Mouse (Mus musculus): ENCODE results near the gene Olfr728. TPM values are rescaled to one million over a fixed set of nuclear protein-coding genes. Genes with fewer than 3 reads are reported as not detected.

Olfr728 gene
- polyA plus RNA-seq (2012; fragmentation: generic; extraction: Trizol): not detected

DNA sequence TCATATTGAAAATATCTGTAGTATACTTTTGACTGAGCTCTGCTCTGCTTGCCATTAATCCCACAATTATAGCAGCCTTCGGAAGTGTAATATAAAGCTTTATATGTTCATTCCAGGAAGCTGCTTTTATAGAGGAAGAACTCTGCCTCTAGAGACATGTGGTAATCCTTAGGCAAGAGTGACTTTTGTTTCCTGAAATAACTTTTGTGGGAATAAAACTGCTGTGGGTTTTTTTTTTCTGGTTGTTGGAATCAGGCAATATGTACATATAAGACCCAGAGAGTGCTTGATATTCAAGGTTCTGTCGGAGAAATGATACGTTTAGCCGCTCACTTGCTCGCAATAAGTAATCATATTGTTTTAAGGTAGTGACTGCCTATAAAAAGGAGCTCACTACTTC is at the start of gene Olfr728:
Olfr728 (minus strand) TSS at position 101 of the 400 bp plus-strand sequence.

DNA sequence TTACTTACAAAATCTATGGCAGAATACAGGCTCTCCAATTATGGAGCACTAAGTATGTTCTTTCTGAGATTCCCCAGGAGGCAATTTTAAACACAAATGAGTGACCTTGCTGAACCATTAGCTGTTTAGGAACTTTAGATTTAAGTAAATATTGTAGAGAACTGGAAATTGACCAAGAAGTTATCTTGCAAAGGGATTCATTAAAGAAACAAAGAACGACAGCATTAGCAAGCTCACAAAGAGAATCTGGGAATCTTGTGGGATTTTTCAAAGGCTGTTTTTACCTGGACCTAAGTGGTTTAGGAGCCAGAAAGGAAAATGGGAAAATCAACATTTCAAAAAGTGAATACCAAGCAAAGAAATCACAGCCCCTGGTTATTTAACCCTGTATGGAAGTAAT is 45.6 kb upstream of the Olfr728 start, which contains the start of gene Olfr730:
Olfr730 (minus strand) TSS at position 101 of the 400 bp plus-strand sequence.

DNA sequence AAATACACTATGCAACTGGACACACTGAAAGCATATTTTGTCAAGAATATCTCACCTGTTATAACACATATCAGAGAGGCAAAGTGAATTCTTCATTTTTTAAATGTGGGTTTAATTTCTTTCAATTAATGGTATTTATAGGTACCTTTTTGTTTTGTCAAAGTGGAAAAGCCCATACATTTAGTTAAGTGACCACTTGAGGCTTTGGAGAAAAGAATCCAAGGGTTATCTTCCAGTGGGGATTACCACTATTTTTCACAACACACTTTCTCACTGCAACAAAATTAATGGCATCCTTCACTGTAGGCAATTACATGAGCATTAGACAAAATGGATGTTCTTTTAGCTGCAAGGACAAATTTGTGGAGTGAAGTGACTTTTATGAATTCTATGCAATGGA is 10.3 kb upstream of the Olfr728 start, which contains the start of gene Olfr729:
Olfr729 (minus strand) TSS at position 101 of the 400 bp plus-strand sequence.

DNA sequence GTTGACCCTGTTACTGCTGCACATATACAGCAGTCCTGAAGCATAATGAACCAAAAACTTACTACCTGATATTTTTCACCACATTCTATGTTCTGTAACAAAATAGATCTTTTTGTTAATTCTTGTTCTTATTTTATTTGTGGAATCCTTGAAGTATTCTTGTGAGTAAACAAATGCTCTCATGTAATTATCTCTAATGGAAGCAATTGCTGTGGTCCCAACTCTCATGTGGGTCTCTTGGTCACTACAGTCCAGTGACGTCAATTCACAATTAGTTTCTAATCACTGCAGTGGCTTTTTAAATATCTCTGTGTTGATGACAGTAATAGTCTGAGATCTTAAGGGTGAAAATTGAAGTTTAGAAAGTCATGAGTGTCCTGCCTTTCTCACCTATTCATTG is 19.6 kb downstream of the Olfr728 start, which contains the start of gene Olfr727:
Olfr727 (plus strand) TSS at position 301 of the 400 bp plus-strand sequence.

DNA sequence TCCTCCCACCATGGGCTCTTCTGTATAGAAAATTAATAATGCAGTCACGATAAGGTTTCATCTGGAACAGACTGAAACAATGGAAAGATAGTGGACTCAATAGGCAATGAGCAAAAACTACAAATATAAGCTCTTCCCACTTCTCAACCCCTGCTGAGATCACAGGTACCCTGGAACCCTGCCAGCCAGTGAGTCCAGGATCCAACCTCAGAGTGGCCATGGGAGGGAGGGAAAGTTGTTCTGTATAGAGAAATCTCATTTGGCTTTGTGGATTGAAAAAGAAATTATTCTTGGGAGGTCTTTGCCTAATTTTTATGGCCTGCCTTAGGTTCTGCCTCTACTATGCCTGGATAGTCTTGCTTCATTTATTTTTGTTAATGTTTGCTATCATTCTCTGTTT is 51.6 kb downstream of the Olfr728 start, which contains the start of gene Olfr726:
Olfr726 (minus strand) TSS at position 101 of the 400 bp plus-strand sequence.

Other genes starting within 250 kb of the Olfr728 start
- not detected for gene Olfr722, start 240.7 kb downstream of the Olfr728 start, polyA plus RNA-seq (2012; fragmentation: generic; extraction: Trizol)
- gene Olfr723, start 210.9 kb downstream of the Olfr728 start, polyA plus RNA-seq (2012; fragmentation: generic; extraction: Trizol): not detected
- gene Olfr724, start 179.4 kb downstream of the Olfr728 start, polyA plus RNA-seq (2012; fragmentation: generic; extraction: Trizol): not detected
- not detected for gene Olfr725, start 102.3 kb downstream of the Olfr728 start, polyA plus RNA-seq (2012; fragmentation: generic; extraction: Trizol)
- not detected for gene Olfr726, start 51.7 kb downstream of the Olfr728 start, polyA plus RNA-seq (2012; fragmentation: generic; extraction: Trizol)
- gene Olfr727, start 19.5 kb downstream of the Olfr728 start, polyA plus RNA-seq (2012; fragmentation: generic; extraction: Trizol): not detected
- gene Olfr729, start 10.2 kb upstream of the Olfr728 start, polyA plus RNA-seq (2012; fragmentation: generic; extraction: Trizol): not detected
- gene Olfr730, start 45.5 kb upstream of the Olfr728 start, polyA plus RNA-seq (2012; fragmentation: generic; extraction: Trizol): not detected
- not detected for gene Olfr731, start 99.2 kb upstream of the Olfr728 start, polyA plus RNA-seq (2012; fragmentation: generic; extraction: Trizol)
- gene Olfr732, start 141.5 kb upstream of the Olfr728 start, polyA plus RNA-seq (2012; fragmentation: generic; extraction: Trizol): not detected
- not detected for gene Olfr733, start 158.8 kb upstream of the Olfr728 start, polyA plus RNA-seq (2012; fragmentation: generic; extraction: Trizol)
- not detected for gene Olfr734, start 184.1 kb upstream of the Olfr728 start, polyA plus RNA-seq (2012; fragmentation: generic; extraction: Trizol)
- not detected for gene Olfr735, start 206.2 kb upstream of the Olfr728 start, polyA plus RNA-seq (2012; fragmentation: generic; extraction: Trizol)
- not detected for gene Tlr11, start 215.2 kb upstream of the Olfr728 start, polyA plus RNA-seq (2012; fragmentation: generic; extraction: Trizol)
- not detected for gene Olfr736, start 238.5 kb upstream of the Olfr728 start, polyA plus RNA-seq (2012; fragmentation: generic; extraction: Trizol)